Mouse (Mus musculus): ENCODE results near the gene Ddx43.
"Not testable (repeated sequence)": the region's sequence is repeated elsewhere in the genome, so short reads cannot be mapped to it uniquely, and the experiment has no call there.

Ddx43 gene

DNA sequence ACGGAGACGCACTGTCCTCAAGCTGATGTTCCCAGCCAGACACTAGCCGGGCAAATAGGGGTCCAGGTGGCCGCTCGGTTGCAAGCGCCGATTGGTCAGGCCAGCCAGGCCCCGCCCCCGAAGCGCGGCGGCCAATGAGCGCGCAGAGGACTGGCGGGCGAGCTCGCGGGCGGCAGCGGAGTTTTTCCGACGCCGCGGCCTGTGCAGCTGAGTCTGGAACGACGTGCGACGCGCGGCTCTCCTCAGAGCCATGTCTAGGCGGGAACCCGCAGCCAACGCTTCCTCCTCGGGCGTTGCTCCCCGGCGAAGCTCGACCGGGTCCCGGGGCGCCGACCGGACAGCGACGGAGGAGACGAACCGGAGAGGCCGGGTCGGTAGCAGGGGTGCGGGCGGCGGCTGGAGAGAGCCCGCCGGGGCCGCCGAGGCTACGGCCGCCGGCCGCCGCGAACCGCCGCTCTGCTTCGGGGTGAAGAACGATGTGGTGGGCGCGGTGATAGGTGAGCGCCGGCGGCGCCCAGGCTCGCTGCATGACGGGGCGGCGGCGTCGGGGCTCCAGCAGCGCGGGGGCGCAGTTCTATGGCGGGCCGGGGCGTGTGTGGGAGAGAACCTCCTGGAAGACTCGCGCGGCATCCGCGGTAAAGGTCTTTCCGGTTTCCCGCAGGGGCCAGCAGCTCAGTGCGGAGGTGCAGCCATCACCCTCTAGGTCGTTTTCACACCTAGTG is at the start of gene Ddx43:
Gene Ddx43, plus strand, starts transcription at position 148 of the 722 bp plus-strand sequence.
- peak; percentile 82 for DNase-seq (ENCODE audit: extremely low read depth, low read depth)

DNA sequence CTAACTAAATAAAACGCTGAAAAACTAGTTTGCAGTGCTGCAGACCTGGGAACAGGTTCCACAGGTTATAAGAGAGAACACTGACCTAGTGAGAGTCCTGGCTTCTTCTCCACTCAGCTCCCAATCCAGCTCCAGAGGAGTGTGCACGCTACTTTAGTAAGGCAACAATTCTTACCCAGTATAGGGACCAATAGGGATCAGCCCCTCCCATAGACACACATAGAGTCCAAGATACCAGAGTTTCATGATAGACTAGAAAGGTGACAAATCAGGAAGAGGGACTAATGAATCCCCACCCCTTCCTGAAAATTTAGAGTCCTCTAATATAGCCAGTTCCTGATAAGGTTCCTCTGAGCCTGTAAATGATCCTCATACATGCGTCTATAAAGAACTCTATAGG is 48.6 kb upstream of the Ddx43 start:
- peak; percentile 85 for DNase-seq (ENCODE audit: extremely low read depth, low read depth)

DNA sequence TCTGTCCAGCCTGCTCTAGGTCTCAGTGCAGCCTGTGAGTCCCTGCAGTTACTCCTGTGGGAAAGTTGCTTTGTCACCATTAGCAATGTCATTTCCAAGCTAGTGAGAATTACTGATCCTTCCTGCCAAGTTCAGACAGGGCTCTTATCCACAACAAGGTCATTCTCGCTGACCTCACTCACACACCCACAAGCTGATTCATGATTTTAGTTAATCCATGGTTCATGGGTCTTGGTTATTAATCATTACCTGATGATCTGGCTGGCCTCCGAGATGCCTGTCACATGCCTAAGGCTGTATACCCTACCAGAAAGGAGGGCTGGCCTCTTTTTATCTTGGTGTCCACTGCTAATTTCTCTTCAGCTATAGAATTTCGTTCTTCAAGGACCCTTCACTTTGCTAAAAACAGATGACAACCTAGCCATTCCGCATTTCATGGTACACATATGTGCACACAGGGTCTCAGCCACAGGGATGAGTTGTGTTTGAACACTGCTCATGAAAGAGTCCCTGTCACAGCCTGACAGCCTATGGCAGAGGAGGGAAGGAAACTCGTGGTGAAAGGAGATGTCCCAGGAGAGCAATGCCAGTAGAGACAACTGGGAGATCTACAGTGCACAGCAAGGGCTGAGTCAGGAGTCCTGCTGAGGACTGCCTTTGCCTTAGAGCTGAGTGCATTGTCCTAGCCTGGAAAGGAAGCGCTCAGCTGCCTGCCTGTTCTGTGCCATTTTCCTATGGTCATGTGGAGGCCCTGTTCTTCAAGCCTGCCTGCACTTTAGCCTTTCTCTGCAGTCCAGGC is 47.2 kb upstream of the Ddx43 start:
- DNase-seq (ENCODE audit: extremely low read depth, low read depth): not testable (repeated sequence)

DNA sequence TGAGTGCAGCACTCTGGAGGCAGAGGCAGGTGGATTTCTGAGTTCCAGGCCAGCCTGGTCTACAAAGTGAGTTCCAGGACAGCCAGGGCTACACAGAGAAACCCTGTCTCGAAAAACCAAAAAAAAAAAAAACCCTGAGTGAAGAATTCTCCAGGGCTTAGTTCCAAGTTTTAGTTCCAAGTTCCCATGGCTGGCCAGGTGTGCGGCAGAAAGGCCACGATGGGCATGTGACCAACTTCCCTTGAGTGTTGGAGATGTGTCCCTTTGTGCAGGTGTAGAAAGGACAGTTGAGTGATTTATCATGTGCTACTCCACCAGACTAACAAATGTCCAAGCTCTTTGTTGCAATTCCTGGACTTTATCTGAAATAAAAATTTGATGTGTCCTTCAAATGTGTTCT is 46.4 kb upstream of the Ddx43 start:
- not testable (repeated sequence) for DNase-seq (ENCODE audit: extremely low read depth, low read depth)

DNA sequence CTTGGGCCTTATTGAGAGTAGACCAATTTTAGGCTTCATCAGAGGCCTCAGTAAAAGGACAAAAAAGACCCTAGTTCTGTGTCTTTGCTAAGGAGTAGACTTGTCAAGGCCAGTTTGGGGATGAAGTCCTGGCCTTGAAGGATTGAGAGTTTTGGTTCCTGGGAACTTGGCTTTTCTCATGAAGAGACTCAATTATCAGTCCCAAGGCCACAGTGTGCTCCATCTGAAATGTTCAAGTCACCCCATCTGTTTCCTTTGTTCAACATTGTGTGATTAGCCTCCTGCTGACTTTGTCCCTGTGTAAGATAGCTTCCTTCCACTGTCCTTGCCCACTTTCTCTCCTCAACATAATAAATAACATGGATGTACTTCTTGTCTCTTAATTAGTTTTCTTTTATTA is 45.6 kb upstream of the Ddx43 start:
- DNase-seq (ENCODE audit: extremely low read depth, low read depth): not testable (repeated sequence)

DNA sequence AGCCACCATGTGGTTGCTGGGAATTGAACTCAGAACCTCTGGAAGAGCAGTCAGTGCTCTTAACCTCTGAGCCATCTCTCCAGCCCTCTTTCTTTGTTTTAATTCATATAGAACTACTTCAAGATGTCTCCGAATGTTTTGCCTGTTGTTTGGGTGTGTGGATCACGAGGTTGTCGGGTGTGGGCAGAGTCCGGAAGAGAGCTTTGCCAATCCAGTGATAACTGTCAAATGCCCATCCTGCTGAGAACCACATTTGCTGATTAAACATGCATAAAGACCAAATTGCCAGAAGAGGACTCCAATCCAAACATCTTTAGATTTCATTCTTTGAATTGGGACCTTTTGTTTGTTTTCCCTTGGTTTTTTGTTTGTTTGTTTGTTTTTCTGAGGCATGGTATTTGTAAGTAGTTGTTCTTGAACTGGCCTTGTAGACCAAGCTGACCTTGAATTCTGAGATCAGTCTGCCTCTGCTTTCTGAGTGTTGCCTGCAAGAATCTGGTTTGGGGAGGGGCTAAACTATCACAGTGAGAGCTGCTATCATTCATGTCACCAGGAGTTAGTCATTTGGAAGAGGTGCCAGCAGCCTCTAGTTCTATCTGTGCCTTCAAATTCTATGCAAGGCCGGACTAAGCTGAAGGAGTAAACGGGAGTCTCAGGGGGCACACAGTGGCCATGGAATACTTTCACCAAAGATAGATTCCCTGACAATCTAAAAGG is 43.9 kb upstream of the Ddx43 start:
- no peak for DNase-seq (ENCODE audit: extremely low read depth, low read depth)

DNA sequence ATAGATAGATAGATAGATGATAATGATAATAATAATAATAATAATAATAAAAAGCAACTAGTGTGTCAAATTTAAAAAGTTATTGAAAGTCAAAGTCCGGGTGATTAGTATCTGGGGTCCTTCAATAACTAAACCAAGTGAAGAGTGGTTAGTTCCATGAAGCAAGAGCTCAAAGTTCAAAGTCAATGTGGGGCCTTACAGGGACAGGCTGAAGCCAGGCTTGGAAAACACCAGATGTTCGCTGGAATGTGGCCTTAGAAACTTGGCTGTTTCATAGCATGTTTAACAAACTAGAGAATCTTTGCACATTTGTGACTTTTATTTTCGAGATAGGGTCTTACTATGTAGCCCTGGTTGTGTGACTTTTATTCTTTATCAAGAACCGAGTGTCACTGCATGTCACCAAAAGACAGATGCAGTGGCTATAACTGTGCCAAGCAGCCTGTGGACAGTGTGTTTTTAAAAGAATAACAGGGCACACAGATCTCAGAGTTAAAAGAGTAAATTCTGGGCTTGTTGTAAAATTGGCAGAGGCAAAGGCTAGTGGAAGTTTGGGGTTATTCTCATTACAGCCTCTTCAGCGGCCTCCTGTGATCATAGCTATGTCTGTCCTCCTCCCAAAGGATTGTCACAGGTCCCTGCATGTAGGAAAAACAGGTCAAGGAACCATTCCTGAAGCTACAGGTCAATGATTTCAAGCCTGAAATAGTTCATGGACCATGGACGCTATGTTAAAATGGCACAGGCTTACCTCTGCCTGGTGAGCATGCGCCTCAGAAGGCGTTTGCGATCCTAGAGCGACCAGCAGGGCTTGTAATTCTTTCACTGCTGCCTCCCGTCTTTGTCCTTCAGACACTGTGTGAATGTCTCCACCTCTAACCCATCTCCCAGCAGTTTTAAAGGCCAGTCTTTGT is 40.7 kb upstream of the Ddx43 start:
- DNase-seq (ENCODE audit: extremely low read depth, low read depth): no peak

DNA sequence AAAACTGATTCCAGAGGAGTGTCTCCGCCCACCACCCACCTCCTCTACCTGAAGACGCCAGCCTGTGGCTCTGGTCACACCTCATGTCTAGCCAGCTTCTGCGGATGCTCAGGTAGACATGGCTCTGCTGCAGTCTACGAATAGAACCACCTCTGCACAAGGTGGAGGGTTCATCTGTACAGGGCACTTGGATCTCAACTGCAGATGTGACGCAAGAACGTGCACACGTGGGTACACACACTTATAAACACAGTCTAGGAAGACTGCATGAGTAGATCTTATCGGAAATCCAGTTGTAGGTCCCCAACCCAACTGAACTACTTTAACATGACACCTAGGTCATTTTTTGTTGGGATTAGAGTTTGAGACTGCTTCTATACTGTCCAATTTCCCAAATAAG is 40.0 kb upstream of the Ddx43 start, which contains the start of gene Gsta2:
Gene Gsta2, minus strand, starts transcription at position 178 of the 400 bp plus-strand sequence.
- DNase-seq (ENCODE audit: extremely low read depth, low read depth): no peak

DNA sequence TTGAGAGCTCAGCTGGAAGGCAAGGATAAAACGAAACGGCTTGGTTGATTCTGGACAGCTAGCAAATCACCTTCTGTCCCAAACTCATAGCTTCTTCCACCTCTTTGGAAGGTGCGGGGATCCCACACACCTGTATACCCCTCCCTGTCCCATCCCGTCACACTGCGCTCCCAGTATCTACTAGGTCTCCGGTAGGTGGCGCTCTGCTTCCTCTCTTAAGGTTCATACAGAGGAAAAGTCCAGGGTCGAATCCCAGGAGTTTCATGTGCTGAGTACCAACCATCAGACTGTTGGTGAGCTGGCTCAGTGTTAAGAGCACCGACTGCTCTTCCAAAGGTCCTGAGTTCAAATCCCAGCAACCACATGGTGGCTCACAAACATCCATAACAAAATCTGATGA is 37.5 kb upstream of the Ddx43 start:
- DNase-seq (ENCODE audit: extremely low read depth, low read depth): peak; percentile 37

DNA sequence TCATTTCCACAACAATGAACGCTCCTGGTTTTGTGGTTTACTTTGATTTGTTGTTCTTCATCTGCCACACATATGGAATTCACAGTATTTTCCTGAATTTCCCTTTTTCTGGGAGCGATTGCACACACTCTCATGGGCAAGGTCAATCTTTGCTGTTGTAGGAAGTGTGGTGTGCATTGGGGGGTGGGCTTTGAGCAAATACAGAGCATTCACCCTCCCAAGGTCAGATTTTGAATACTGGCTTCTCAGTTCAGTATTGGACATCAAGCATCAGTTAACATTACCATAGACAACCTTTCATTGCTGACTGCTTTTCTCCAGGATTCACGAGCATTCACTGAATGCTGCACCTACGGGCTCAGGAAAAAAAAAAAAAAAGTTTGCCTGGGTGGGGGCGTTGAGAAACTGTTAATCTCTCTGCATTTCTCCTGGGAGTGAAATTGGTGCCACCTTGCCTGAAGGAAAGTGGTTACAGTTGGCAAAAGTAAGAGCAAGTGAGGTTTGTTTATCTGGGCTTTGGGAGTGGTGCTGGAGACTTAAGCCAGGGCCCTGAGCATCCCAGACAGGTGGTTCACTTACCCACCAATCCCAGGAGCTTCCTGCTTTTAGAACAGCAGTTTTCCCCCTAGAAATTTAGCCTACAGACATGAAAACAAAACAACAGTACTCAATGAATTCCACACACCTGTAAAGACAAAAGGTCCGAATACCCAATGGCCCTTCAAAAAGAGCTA is 35.7 kb upstream of the Ddx43 start:
- no peak for DNase-seq (ENCODE audit: extremely low read depth, low read depth)

DNA sequence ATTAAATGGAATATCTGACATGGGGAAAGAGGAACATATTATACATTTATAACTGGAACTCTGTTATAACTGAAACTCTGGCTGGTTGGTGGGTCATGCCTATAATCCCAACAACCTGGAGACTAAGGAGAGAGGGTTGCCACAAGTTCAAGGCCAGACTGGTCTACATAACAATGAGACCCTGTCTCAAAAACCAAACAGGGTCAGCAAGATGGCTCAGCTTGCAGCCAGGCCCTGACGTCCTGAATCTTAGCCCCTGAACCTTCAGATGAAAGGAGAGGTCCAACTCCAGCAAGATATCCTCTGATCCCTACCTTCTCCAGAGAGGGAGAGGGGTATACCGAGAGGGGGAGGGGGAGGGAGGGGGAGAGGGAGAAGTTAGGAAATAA is 35.1 kb upstream of the Ddx43 start:
- no peak for DNase-seq (ENCODE audit: extremely low read depth, low read depth)

DNA sequence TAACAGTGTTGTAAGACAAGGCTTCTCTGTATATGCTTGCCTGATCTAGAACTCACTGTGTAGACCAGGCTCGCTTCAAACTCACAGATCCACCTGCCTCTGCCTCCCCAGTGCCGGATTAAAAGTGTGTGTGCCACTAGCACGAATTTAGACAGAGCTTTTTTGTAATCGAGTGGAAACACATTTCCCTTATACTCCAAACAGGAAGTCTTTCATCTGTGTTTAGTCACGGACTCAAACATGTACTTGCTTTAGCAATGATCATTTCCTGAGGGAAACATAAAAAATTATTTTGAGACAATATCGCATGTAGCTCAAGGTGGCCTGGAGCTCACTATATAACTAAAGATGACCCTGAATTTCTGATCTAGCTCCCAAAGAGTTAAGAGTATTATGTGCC is 32.2 kb upstream of the Ddx43 start:
- no peak for DNase-seq (ENCODE audit: extremely low read depth, low read depth)

DNA sequence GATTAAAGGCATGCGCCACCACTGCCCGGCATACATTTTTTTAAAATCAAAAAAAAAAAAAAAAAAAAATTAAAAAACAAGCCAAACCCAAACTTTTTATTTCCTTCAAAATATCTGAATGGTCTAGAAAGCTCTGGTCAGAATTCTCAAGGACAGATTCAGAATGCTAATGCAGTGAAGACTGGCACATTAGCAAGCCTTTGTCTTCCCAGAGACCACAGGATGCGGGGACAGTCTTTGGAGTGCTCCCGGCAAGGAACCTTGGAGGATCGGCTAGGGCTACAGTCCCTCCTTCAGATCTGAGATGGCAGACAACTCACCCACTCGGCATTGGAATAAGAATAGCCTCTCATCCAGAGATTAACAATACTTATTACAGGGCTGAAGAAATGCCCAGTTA is 30.9 kb upstream of the Ddx43 start:
- no peak for DNase-seq (ENCODE audit: extremely low read depth, low read depth)

DNA sequence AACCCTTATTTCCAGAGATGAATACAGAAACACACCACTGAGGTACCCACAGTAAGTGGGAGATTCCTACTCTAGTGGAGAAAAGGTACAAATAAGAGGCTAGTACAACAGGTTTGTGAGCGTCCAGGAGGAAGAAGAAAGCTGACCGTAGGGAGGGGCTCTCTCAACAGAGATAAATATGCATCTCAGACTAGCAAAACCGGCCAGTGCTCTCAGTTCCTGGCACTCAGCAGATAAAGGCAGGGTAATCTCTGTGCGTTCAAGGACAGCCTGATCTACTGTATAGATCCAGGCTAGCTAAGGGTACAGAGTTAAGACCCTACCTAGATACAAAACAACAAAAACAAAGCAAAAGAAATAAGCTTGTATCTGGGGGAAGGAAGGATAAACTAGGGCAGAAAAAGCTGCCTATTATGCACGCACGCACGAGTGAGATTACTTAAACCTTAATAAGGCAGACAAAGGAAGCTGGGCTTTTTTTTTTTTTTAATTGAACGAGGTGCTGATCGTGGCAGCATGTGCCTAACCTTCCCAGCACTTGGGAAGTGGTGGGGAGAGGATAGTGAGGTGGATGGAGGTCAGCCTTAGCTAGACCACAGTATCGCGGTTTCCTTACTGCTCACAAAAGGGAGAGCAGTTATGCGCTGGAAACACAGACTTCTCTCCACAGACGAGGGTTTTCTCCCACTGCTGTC is 29.6 kb upstream of the Ddx43 start:
- DNase-seq (ENCODE audit: extremely low read depth, low read depth): no peak

DNA sequence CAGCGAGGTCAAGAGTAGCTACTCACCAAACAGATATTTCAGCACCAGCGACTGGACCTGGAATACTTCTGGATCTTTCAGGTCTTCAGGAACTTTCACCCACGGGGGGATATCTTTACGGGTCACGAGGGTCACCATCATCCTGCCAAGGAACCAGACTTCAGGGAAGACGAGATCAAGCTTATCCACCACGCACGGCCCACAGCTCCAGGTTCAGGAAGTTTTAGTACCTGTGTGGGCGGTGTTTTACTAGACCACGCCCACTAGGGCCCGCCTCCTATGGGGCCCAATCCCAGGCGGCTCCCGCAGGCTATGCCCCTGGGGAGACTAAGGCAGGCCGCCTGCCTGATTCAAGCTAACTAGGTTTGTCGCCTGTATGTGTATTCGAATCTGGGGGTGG is 27.6 kb upstream of the Ddx43 start, which contains the start of gene Dppa5a:
Gene Dppa5a, minus strand, starts transcription at position 219 of the 400 bp plus-strand sequence.
- not testable (repeated sequence) for DNase-seq (ENCODE audit: extremely low read depth, low read depth)

DNA sequence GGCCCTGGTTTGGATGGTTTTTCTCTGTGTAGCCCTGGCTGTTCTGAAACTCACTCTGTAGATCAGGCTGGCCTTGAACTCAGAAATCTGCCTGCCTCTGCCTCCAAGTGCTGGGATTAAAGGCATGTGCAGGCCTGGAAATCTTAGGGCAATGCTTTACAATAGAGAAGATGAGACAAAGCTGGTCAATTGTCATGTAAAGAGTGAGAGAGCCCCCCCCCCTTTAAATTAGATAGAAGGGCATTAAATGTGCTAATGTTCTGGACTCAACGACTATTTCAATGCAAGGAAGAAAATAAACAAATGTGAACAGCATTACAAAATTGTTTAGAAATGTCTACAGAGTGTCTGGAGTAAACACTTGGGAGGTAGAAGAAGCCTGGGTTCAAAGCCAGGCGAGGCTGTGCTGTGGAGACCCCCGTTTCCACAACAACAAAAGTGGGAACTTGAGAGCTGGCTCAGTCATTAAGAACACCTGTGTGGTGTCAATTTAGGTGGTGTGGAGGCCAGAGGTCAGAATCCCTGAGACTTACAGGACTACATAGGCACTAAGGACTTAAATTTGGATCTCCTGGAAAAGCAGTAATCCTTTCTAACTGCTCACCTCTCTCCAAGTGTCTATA is 26.8 kb upstream of the Ddx43 start:
- no peak for DNase-seq (ENCODE audit: extremely low read depth, low read depth)

DNA sequence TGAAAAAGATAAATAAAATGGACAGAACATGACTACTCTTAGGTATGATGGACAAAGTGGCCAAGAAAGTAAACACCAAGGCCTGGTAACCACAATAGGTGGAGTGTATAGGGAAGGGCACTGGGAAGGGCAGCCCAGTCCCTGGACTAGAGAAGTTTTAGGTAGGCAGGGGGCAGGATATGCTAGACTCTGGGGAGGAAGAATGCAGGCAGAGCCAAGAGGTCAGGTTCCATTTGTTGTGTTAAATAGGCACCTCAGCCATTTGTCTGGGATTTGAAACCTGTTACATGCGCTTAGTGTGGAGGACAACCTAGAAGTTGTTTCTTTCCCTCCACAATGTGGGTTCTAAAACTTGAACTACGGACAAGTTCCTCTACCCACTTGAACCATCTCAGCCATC is 26.2 kb upstream of the Ddx43 start:
- DNase-seq (ENCODE audit: extremely low read depth, low read depth): no peak

DNA sequence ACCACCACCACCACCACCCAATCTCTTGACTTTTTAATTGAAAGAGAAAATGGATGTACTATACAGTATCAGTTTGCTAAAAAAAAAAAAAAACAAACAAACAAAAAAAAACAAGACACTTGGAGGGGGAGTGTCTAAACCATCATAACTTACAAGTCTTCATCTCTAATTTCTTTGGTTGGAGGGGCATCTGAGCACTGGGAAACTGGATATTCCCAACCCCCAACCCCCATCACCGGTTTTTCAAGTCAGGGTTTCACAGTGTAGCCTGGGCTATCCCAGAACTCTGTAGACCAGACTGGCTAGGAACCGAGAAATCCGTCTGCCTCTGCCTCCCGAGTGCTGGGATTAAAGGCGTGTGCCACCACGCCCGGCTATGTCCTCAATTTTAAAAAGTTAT is 25.8 kb upstream of the Ddx43 start:
- no peak for DNase-seq (ENCODE audit: extremely low read depth, low read depth)

DNA sequence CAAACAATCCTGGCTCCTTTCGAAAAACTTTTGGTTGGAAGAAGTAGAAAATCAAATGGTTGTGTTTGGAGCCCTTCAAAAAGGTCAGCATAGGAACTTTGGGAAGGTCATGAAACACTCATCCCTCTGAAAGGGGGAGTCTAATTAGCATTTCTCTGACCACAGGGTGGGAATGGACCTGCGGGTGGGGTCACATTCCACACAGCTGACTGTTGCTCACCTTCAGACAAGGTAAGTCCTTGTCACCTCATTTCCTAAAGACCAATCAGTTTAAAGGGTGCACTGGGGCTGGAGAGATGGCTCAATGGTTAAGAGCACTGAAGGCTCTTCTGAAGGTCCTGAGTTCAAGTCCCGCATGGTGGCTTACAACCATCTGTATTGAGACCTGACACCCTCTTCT is 24.1 kb upstream of the Ddx43 start:
- no peak for DNase-seq (ENCODE audit: extremely low read depth, low read depth)

Data from MEL-GATA-1-ER (cell line).